Mouse (Mus musculus) spleen, adult 2 months (tissue): ENCODE measurements around the gene Sync. TPM values are rescaled to one million over a fixed set of nuclear protein-coding genes. Genes with fewer than 3 reads are reported as not detected.

Experiments
- DNase-seq, 2 experiments: peaks; one replicate each; pipeline versions ENCODE4 v3.0.0 to v3.0.0-alpha.2; 2012 to 2021; ENCODE audit warnings: low spot score in 2 of 2, low read depth in 1 of 2
- H3K27ac ChIP-seq: fragments of 200-500 bp; 2 replicates; pipeline ENCODE4 v1.5.1; 2012; ENCODE audit warnings: low read length, inconsistent platforms; ENCODE audit not compliant: insufficient read depth
- H3K27me3 ChIP-seq: fragments of 200-500 bp; 2 replicates; pipeline ENCODE4 v1.6.1; 2012; ENCODE audit warnings: mild to moderate bottlenecking, moderate library complexity, low read length, inconsistent platforms; ENCODE audit not compliant: control insufficient read depth, insufficient read depth
- H3K36me3 ChIP-seq: fragments of 200-500 bp; 2 replicates; pipeline ENCODE4 v1.6.1; 2012; ENCODE audit warnings: mild to moderate bottlenecking, low read length, inconsistent platforms; ENCODE audit not compliant: control insufficient read depth, insufficient read depth
- H3K4me1 ChIP-seq: fragments of 200-500 bp; 2 replicates; pipeline ENCODE4 v1.6.1; 2011; ENCODE audit warnings: inconsistent platforms; ENCODE audit not compliant: control insufficient read depth, insufficient read depth, insufficient read length
- H3K4me3 ChIP-seq: fragments of 200-500 bp; 2 replicates; pipeline ENCODE4 v1.5.1; 2011; ENCODE audit warnings: mild to moderate bottlenecking, inconsistent platforms; ENCODE audit not compliant: insufficient read depth, insufficient read length; ENCODE audit errors: extremely low read depth
- CTCF ChIP-seq: fragments of 200-500 bp; IDR thresholded peaks from 2 replicates; pipeline ENCODE4 v1.5.1; 2011; ENCODE audit warnings: mild to moderate bottlenecking, inconsistent platforms; ENCODE audit not compliant: insufficient read depth, insufficient read length, insufficient replicate concordance; ENCODE audit errors: extremely low read depth
- POLR2A ChIP-seq: fragments of 200-500 bp; IDR thresholded peaks from 2 replicates; pipeline ENCODE4 v1.6.1; 2011; ENCODE audit warnings: low read depth, low read length, inconsistent platforms
- WGBS: fragments of 180-500 bp; shearing (Covaris S2); methylation state at CpG from one replicate; pipeline ENCODE4 v1.1.7; 2018; 5-methylcytosine and 5-hydroxymethylcytosine counted together
- polyA plus RNA-seq: library from polyadenylated mRNA; depleted of rRNA; stranded (reverse); fragments of >200 nt; gene quantifications from 2 replicates; pipeline ENCODE4 v1.2.3, GENCODE M21; 2012

The Sync gene
- polyA plus RNA-seq, 1 experiment, result 0.63 TPM

DNA sequence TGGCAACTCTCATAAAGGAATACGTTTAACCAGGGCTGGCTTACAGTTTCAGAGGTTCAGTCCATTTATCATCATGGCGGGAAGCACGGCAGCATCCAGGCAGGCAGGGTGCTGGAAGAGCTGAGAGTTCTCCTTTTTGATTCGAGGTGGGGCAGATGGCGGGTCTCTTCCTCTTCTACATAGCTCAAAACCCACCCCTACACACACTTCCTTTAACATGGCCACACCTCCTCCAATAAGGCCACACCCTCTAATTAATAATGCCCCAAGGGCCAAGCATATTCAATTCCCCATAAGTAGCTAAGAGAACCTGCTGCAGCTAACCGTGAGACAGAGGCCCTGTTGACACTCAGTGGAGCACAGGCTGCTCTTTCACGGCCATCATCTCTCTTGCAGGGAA, 5.4 kb downstream of the Sync start:
- Histone ChIP-seq H3K27me3 (no peaks in the 10 kb centered on the region; the same call in 1 of the 2 replicates), H3K4me1 (no peaks in the 10 kb centered on the region), H3K36me3 (no peaks in the 10 kb centered on the region), H3K27ac (no peak overlapping the region), H3K4me3 (no peak overlapping the region)
- no peak for DNase-seq
- TF ChIP-seq POLR2A, result no peak
- TF ChIP-seq CTCF, result no peak
- WGBS, result 61% methylated on average over 7 of the region's 7 CpGs

DNA sequence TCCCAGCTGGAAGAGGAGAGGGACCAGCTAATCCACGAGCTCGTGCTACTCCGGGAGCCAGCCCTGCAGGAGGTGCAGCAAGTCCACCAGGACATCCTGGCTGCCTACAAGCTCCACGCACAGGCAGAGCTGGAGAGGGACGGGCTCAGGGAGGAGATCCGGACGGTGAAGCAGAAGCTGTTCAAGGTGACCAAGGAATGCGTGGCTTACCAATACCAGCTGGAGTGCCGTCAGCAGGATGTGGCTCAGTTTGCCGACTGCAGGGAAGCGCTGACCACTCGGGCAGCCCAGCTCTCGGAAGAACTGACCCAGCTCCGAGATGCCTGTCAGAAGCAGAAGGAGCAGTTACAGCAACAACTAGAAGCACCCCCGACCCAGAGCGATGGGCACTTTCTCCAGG, 6.3 kb downstream of the Sync start:
- no peak overlapping the region for H3K4me3 ChIP-seq
- no peak overlapping the region for H3K27ac ChIP-seq
- no peaks in the 10 kb centered on the region for H3K4me1 ChIP-seq
- TF ChIP-seq POLR2A, result no peak
- TF ChIP-seq CTCF, result no peak
- WGBS, result 84% methylated on average over 16 of the region's 16 CpGs
- no peak for DNase-seq
- no peaks in the 10 kb centered on the region for H3K36me3 ChIP-seq
- H3K27me3 ChIP-seq, result no peaks in the 10 kb centered on the region

DNA sequence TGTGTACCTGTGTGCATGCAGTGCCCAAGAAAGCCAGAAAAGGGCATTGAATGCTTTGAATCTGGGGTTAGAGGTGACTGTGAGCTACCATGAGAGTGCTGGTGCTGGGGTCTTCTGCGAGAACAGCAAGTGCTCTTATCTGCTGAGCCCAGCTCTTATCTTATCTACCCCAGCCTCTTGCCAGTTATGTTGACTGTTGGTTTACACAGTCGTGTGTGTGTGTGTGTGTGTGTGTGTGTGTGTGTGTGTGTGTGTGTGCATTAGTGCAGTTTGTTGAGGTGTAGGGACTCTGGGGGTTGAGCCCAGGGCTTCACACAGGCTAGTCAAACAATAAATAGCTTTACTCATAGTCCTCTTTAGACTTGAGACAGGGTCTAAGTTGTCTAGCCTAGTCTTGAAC, 7.8 kb downstream of the Sync start:
- Histone ChIP-seq H3K27me3 (no peaks in the 10 kb centered on the region), H3K4me3 (no peak overlapping the region), H3K4me1 (no peaks in the 10 kb centered on the region), H3K36me3 (no peaks in the 10 kb centered on the region), H3K27ac (no peak overlapping the region)
- TF ChIP-seq POLR2A, result no peak
- TF ChIP-seq CTCF, result no peak
- DNase-seq, result no peak
- 58% methylated on average over 2 of the region's 2 CpGs for WGBS

DNA sequence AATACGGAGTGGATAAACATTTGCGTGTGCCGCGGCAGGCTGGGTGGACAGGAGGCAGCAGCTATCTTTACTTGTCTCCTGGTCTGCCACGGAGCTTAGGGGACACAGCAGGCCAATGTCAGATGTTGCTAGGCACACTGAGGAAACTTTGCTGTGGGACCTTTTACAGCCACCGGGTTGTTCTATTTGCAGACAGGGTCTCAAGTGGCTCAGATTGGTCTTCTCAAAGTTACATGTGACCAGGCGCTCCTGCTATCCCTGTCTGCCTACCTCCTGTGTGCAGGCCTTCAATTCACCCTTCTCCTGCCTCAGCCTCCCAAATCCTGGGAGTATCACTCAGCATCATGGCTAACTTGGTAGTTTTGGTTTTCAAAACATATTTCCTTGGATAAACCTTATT, 8.6 kb downstream of the Sync start:
- no peaks in the 10 kb centered on the region for H3K27me3 ChIP-seq
- WGBS, result 89% methylated on average over 7 of the region's 7 CpGs
- no peaks in the 10 kb centered on the region for H3K36me3 ChIP-seq
- H3K4me3 ChIP-seq, result no peak overlapping the region
- DNase-seq, result no peak
- no peak overlapping the region for H3K27ac ChIP-seq
- H3K4me1 ChIP-seq, result no peaks in the 10 kb centered on the region
- TF ChIP-seq POLR2A (no peak), CTCF (no peak)

DNA sequence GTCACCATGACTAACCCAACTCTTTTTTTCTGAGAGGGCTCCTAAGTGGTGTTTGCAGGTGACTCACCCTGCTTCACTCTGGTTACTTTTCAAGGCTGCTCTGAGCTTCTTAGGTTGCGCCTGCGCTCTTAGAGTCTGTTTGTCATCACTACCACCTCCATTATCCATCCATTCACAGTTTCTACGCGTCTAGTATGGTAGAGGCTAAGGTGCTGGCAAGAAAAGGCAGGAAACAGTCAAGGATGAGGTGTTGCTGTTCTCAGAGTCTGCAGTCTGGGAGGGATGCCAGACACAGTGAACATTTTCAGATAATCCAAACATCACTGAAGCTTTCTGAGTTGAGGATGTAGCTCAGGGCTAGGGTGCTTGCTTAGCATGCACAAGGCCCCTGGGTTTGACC, 10.3 kb downstream of the Sync start:
- DNase-seq, result no peak
- no peak for TF ChIP-seq CTCF
- no peak for TF ChIP-seq POLR2A
- 90% methylated on average over 4 of the region's 4 CpGs for WGBS
- H3K4me1 ChIP-seq, result no peaks in the 10 kb centered on the region
- no peak overlapping the region for H3K4me3 ChIP-seq
- no peaks in the 10 kb centered on the region for H3K36me3 ChIP-seq
- no peaks in the 10 kb centered on the region for H3K27me3 ChIP-seq
- H3K27ac ChIP-seq, result no peak overlapping the region

DNA sequence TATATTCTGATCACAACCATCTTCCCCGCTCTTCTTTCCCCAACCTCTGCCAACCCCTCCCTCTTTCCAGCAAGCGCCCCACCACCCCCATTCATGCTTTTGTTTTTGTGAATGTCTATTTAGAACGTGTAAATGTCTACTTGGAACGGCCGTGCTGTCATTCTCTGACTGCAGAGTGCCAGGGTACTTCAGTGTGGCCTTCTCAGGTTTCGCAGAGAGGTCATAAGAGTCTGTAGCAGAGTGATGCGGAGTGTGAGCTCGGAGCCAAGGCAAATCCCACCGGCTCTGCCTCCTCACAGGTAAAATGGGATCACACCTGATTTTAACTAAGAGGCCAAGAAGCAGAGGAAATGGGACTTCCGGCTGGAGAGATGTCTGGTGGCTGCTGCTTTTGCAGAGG, 11.7 kb downstream of the Sync start:
- no peaks in the 10 kb centered on the region for H3K36me3 ChIP-seq
- WGBS, result 92% methylated on average over 10 of the region's 10 CpGs
- no peak overlapping the region for H3K27ac ChIP-seq
- TF ChIP-seq CTCF, result no peak
- no peak for TF ChIP-seq POLR2A
- no peak for DNase-seq
- no peak overlapping the region for H3K4me3 ChIP-seq
- H3K4me1 ChIP-seq, result no peaks in the 10 kb centered on the region
- no peaks in the 10 kb centered on the region for H3K27me3 ChIP-seq

DNA sequence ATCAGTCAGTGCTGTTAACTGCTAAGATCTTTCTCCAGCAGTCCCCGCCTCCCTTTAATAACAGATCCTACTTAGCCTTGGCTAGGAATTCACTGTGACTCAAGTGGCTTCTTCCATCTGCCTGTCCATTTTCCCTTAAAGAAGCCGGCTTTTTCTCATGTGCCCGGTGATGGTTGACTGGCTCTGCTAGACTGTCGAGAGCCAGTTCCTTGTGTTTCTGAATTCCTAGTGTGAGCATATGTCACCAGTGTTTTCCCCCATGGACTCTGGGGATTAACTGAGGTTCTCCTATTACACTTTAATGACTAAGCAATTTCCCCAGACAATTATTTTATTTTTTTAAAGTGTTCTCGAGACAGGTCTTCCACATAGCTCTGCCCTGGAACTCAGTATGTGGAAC, 16.0 kb downstream of the Sync start:
- WGBS, result 80% methylated on average over 5 of the region's 5 CpGs

More for the DNA sequence above, 16.0 kb downstream of the Sync start:
- no peaks in the 10 kb centered on the region for H3K4me1 ChIP-seq
- no peaks in the 10 kb centered on the region for H3K27me3 ChIP-seq
- no peak for DNase-seq
- H3K4me3 ChIP-seq, result no peak overlapping the region
- peaks cover 3% of the 10 kb centered on the region; the same call in 1 of the 2 replicates for H3K36me3 ChIP-seq
- H3K27ac ChIP-seq, result no peak overlapping the region
- TF ChIP-seq POLR2A, result no peak
- TF ChIP-seq CTCF, result no peak
